Mouse (Mus musculus) megakaryocyte progenitor cell, adult 5-6 weeks (primary cell): ENCODE measurements around the gene Zfp84. TPM values are rescaled to one million over a fixed set of nuclear protein-coding genes. Genes with fewer than 3 reads are reported as not detected.
A peak's percentile ranks its signal among the peaks of the same experiment; 100 is the strongest.
"Not testable (repeated sequence)": the region's sequence is repeated elsewhere in the genome, so short reads cannot be mapped to it uniquely, and the experiment has no call there.

Experiments used
- ATAC-seq: replicated peaks from 2 replicates; pipeline ENCODE4 v1.8.0; 2016; ENCODE audit warnings: mild to moderate bottlenecking, moderate TSS enrichment, inconsistent platforms; ENCODE audit not compliant: poor library complexity
- total RNA-seq, 2 experiments: library from RNA; stranded (forward) in 1 of 2; stranded (reverse) in 1 of 2; fragments of 157-497, 149-512 nt in 1 of 2; fragments of 200-1000 nt in 1 of 2; gene quantifications; 2 replicates each; pipeline versions ENCODE4 v1.2.3 to v1.2.4; 2015 to 2017

Zfp84 gene
- total RNA-seq (2015): 11.4 and 14.8 TPM in 2 replicates
- 17.7 and 19.0 TPM in 2 replicates for total RNA-seq (2017)

- ATAC-seq: peak; percentile 94
Measured at GRCm38 (mm10) chr7:29768090-29768900, at the start of gene Zfp84. Zfp84 (plus strand) TSS chr7:29768552.

DNA sequence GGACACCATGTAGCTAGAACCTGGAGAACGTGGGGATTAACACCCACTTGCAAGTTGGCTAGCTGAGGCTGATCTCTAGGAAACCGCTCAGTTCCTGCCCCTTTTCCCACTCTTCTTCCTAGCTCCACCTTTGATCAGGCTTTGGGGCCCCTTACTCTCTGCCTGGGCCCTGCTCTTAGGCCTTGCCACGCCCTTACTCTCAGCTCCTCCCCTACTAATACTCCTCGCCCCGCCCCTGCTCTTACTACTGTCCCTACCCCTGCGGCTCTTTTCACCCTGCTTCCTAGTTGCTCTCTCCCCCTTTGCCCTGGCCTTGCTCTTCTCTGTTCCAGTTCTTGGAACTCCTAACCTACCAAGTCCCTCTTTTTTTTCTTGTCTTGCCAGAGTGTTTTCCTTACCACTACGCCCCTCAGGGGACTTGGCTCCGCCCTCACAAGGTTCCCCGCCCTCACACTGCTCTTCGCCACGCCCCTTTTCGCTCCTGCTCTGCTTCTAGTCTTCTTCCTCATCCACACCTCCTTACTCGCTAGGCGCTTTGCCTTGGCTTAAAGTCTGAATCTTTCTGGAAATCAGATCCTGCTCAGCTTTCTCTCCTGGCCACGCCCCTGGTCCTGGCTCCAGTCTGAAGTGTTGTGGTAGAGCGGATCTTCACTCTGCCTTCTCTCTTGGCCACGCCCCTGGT, 42.8 kb upstream of the Zfp84 start:
- ATAC-seq: peak; percentile 63

GRCm38 (mm10) chr7:29726860-29727259, 41.5 kb upstream of the Zfp84 start, which contains the start of gene Catsperg2:
Catsperg2 (minus strand) TSS chr7:29727032.
- not testable (repeated sequence) for ATAC-seq

GRCm38 (mm10) chr7:29728055-29728454, 40.3 kb upstream of the Zfp84 start:
- no peak for ATAC-seq

DNA sequence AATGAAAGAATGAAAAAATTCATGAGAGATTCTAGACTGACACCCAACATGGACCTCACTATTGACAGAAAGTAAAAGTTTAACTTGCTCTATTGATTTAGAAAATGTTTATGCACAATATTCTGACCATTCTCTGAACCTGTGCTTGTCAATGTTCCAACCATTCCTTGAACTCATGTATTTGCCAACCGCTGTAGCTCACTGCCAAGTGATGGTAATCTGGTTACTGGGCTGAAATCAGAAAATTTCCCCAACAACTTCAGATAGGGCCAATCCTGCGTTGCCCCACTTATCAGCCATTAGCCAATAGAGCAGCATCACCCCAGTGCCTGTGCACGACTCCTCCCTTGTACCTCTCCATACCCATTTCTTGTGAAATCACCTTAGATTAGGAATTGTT, 26.1 kb upstream of the Zfp84 start:
- ATAC-seq: no peak

- ATAC-seq: no peak
Measured at GRCm38 (mm10) chr7:29760476-29760875, 7.9 kb upstream of the Zfp84 start.

- ATAC-seq: no peak
Measured at GRCm38 (mm10) chr7:29764702-29765101, 3.6 kb upstream of the Zfp84 start.

DNA sequence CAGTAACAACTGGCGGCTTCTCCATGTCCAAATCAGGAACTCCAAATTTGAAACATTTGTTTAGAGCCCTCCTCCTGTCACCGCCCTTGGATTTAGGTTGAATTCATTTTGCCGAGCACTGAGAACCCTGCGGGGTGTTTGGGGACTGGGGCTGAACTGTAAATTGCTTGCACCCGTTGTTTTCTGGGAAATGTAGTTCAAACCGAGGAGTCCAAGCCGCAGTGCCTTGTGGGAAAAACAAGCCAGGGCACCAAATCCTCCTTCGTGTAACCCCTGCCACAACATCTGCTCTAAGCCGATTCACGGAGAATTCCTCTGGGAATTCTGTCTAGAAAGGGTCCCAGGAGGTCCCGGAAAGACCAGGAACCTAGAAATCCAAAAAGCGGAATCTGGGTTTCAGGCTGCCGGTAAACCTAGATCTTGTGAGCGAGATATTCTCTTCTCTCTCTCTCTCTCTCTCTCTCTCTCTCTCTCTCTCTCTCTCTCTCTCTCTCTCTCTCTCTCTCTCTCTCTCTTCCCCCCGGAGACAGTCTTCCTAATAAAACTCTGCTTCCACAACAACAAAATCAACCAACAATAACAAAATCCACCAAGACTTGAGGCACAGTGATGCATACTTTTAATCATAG, 1.2 kb upstream of the Zfp84 start:
- ATAC-seq: peak; percentile 71

DNA sequence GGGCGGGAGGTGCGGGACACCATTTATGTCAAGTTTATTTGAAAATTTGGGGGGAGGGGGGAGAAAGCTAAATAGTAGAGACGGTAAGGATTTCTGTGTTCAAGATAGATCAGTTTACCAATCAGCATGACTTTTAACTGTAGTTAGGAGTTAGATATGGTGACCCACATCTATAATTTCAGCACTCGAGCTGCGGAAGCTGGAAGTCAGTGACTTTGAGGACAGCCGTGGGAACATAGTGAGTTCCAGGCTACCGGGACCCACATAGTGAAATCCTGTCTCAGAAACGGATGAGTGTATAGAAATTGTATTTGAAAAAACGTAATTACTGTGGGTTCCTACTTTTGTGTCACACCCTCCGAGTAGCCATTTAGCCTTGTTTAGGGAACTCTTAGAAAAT, 628 bp downstream of the Zfp84 start:
- no peak for ATAC-seq

DNA sequence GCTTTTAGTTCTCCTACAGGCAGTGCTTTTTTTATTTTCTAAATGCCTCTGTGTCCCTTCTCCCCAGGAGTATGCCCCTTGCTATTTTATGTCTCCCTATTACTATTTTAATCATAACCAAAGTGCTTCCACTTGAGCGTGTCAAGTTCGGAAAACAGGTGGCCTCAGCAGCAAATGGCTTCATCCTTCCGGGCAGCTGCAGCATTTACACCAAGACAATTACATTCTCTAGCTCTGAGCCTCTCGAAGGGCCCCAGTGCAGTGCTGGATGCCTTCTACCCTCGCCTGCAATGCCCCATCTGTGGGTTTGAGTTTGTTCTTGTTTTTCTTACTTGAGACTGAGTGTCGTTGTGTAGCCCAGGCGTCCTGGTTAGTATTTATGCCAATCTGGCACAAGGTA, 5.2 kb downstream of the Zfp84 start:
- ATAC-seq: no peak

- no peak for ATAC-seq
Measured at GRCm38 (mm10) chr7:29774371-29774770, 6.0 kb downstream of the Zfp84 start.

- ATAC-seq: no peak
Measured at GRCm38 (mm10) chr7:29776568-29776967, 8.2 kb downstream of the Zfp84 start.

DNA sequence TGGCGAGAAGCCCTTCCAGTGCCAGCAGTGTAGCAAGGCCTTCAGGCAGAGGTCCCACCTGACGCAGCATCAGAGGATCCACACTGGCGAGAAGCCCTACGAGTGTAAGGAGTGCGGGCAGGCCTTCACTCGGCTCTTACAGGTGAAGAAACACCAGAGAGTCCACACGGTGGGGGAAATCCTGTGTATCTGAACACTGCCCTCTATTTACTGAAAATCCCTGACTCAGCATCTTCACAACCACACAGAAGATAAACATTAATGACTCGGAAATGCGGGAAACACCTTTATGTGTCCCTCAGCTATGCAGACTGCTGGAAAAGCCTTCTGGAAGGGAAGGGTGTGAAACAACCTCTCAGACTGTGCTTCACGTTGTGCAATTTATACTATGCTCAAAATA, 9.0 kb downstream of the Zfp84 start:
- ATAC-seq: no peak

- peak; percentile 95 for ATAC-seq
Measured at GRCm38 (mm10) chr7:29783871-29784551, 15.7 kb downstream of the Zfp84 start, which contains the start of gene Zfp30. Zfp30 (plus strand) TSS chr7:29783998.

DNA sequence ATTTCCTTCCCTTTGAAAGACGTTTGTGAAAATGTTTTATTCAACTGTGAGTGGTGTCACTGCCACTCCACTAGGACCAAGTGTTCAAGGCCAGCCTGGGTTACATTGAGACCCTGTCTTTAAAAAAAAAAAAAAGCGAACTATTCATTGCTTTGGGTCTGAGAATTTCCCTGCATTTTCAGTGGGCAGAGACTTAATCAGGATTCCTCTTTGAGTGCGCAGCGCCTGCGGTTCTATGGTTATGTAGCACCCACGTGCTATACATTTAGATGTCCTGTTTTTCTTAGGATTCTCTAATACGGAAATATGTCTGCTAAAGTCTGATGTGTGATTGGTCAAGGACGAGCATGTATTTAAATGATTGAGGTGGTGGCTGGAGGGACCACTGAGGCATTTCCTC, 16.7 kb downstream of the Zfp84 start:
- ATAC-seq: no peak

- no peak for ATAC-seq
Measured at GRCm38 (mm10) chr7:29785888-29786287, 17.5 kb downstream of the Zfp84 start.

DNA sequence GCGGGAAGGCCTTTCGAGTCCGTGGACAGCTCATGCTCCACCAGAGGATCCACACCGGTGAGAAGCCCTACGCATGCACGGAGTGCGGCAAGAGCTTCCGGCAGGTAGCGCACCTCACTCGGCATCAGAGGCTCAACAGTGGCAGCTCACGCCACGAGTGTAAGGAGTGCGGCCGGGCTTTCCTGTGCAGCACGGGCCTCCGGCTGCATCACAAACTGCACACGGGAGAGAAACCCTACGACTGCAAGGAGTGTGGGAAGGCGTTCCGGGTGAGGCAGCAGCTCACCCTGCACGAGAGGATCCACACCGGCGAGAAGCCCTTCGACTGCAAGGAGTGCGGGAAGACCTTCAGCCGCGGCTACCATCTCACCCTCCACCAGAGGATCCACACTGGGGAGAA, 24.6 kb downstream of the Zfp84 start:
- no peak for ATAC-seq

- no peak for ATAC-seq
Measured at GRCm38 (mm10) chr7:29807046-29807445, 38.7 kb downstream of the Zfp84 start.

DNA sequence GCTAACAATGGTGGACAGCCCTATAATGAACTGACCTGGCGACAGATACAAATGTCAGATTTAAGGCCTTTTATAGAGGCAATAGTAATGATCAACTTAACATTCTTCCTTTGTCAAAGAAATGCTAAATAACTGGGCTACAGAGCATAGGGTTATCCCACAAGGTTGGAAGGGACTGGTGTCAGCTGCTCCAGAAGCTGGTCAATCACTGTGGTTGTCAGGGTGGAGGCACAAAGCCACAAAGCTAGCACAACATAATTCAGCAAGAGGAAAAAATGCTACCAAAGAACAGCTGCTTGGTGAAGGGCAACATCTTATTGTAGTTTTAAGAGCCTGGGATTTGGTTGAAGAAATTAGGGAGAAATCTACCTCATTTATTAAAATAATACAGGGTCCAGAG, 43.9 kb downstream of the Zfp84 start:
- ATAC-seq: no peak

DNA sequence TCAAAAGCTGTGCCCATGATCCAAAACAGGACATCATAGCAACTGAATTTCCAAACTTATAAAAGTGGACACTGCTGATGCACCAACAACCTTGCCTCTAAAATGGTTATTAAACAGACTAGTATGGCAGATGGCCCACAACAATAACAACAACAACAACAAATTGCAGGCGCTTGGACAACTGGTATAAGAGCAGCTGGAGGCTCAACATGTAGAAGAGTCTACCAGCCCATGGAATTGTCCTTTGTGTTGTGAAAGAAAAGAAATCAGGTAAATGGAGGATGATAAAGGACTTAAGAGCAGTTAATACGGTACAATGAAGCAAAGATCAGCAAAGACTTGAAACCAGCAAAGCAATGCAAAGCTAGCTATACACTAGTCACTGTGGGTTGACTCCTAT, 46.0 kb downstream of the Zfp84 start:
- no peak for ATAC-seq
